Mouse (Mus musculus) kidney, postnatal 10 days (tissue): ENCODE results near the gene Syne2.
"Not testable (repeated sequence)": the region's sequence is repeated elsewhere in the genome, so short reads cannot be mapped to it uniquely, and the experiment has no call there.

Experiments
- DNase-seq: peaks from one replicate; pipeline ENCODE4 v3.0.0; 2021; ENCODE audit warnings: mixed read lengths

Gene Syne2

DNA sequence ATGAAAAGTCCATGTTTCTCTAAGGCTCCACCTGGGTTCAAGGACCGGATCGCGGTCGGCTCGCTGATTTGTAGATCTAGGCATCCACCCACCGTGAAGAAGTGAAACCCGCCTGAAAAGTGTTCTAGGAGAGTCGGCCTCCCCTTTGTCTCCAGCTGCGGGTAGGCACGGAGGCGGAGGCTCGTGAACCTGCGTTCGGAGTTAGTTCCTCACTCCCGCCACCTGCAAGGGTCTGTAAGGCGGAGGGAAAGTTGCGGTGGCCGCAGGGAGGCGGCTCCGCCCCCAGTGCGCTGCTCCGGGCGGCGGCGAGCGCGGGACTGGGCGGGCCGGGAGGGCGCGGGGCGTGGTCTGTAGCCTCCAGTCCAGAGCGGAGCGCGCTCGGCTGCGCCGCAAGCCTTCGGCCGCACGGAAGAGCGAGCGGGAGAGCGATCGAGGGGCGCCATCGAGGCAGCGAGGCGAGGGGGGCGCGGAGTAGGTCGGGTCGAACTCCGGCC, at the start of gene Syne2:
Gene Syne2, plus strand, starts transcription at position 176 of the 494 bp plus-strand sequence.
- peak; percentile 92 for DNase-seq

DNA sequence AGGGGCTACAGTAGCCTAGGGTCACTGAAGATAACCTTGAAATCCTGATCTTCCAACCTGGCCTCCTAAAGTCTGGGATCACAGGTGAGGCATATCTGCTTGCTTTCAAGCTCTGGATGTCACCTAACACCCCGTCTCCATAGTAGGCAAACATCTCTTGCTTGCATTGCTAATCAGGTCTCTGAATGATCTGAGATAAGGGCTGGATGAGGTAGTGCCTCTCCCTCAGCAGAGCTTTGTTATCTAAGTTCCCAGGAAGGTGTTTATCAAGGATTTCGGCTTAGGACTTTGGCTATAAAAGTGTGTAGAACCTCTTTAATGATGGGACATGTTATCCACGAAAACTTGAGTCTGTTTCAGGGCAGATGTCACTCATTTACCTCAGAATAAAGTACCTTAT, 46.5 kb upstream of the Syne2 start:
- DNase-seq: no peak

DNA sequence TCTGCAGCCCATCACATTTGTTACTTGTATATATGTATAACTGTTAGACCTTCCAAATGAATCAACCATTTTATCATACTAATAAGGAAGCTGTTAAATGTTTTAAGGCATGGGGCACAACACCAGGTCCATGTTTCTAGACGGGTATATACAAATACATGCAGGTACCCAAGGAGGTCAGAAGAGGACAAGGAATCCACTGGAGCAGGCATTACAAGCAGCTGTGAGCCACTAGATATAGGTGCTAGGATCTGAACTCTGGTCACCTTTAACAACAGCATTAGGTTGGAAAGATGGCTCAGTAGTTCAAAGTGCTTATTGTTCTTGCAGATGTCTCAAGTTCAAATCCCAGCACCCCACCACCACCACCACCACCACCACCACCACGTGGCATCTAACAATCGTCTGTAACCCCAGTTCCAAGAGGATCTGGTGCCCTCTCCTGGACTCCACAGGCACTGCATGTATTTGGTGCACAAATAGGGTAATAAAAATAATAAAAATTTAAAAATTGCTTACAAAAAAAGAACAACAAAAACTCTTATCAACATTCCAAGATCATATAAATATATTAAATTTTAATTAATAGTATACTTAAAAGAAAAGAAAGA, 45.4 kb upstream of the Syne2 start:
- peak; percentile 83 for DNase-seq

GRCm38 (mm10) chr12:75781445-75781844, 36.5 kb upstream of the Syne2 start:
- DNase-seq: no peak

- no peak for DNase-seq
Observed at GRCm38 (mm10) chr12:75781995-75782394, 35.9 kb upstream of the Syne2 start.

GRCm38 (mm10) chr12:75784271-75784751, 33.6 kb upstream of the Syne2 start:
- DNase-seq: no peak

DNA sequence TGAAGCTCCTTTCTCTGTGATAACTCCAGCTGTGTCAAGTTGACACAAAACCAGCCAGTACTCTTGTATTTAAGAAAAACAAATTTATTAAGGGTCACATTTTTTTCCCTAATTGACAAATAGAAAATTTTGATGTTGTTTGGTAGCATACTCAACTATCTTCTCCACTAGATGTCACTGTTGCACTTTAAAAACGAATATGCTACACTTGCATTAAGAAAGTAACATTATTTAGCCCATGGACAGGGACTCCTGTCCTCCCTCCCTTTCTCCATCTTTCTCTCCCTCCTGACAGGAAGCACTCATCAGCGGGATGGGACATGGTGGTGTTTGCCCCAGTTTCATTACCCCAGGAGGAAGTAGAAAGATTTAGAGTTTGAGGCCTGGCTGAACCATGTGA, 31.3 kb upstream of the Syne2 start:
- not testable (repeated sequence) for DNase-seq

- no peak for DNase-seq
Observed at GRCm38 (mm10) chr12:75789451-75789850, 28.5 kb upstream of the Syne2 start.

GRCm38 (mm10) chr12:75794527-75794926, 23.4 kb upstream of the Syne2 start:
- no peak for DNase-seq

GRCm38 (mm10) chr12:75796510-75796909, 21.4 kb upstream of the Syne2 start:
- DNase-seq: peak; percentile 46

DNA sequence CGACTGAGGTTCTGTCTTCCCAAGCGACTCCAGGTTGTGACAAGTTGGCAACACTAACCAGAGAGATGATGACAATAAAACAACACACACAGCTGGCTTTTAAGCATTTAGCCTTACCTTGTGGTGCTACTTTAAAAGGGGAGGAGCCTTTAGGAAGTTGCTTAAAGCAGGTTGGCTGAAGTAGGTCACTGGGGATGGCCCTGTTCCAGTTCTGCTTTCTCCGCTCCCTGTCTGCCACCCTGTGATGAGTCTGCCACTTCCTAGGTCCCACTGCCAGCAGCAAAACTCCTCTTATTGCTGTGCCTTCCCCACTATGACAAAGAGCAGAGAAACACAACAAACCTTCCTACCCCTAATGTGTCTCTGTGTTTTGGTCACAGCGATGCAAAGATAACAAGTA, 11.7 kb upstream of the Syne2 start:
- DNase-seq: no peak

DNA sequence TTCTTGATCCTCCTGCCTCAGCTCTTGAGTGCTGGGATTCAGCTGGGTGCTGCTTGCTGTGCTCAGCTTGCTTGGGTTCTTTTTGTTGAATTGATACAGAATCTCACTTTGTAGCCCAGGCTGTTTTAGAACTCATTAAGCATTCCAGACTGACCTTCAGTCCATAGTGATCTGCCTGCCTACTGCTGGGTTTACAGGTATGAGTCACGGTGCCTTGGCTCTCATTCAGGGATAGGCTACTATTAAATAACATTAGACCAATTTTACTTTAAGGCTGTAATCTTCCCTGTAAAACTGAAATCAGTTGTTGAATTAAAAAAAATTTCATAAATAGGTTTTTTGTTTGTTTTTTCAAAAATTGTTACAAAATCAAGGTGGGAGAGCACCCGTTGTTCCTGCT, 4.2 kb upstream of the Syne2 start:
- DNase-seq: no peak

DNA sequence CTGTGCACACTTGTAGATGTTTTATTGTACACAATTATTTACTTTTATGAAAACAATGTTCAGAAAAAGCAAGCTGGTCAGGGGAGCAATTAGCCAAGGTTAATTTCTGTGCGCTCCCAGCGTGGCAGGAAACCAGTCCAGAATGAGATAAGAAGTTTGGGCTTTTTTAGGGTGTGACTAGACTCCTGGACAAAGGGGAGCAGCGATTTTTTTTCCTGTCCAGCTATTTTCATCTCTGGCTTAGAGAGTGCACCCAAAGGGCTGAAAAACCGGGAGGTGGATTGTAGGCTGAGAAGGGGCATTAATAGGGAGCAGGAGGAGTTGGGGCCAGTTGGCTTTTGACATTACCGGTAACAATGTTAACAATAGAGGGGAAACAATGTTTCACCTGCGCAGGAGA, 3.4 kb upstream of the Syne2 start:
- no peak for DNase-seq

- no peak for DNase-seq
Observed at GRCm38 (mm10) chr12:75816981-75817856, 715 bp upstream of the Syne2 start.

DNA sequence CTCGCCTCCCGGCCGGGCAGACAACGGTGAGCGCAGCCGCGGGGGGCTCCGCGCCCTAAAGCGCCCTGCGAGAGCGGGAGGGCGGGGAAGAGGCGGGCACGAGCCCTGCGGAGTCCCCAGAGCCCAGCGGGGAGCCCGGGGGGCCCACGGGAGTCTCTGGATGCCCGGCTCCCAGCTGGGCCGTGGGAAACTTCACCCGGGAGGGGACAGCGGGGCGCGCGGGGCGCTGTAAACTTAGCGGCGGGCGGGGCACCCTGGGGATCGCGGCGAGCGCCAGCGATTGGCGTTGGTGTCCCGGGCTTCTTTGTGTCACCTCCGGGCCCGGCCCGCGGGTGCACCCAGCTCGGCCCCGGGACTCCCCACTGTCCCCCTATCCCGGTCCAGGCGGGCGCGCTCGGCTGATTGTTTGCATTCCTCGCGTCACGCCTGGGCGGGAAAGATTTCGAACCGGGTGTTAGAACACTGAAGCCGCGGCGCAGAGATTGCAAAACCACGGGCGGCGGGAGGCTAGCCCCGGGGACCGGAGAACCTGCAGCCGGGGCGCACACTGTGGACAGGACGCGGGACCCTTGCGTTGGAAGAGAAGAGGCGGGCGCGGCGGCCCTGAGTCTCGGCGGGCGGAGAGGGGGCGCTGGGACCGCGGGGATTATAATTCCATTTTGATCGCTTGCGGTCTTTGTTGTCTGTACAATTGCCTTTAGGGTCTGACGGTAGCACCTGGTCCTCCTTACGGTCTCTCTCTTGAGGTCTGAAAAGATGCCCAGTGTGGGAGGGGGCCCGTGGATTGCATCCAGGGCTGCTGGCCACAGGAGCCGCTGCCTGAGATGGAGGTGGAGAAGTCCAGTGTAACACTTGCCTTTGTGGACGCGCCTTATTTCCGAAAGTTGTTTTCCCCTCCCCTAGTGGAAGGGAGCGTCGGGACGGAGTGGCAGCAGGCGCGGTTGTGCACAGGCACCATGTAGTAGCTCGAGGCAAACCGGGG, 810 bp downstream of the Syne2 start:
- DNase-seq: peak; percentile 87

DNA sequence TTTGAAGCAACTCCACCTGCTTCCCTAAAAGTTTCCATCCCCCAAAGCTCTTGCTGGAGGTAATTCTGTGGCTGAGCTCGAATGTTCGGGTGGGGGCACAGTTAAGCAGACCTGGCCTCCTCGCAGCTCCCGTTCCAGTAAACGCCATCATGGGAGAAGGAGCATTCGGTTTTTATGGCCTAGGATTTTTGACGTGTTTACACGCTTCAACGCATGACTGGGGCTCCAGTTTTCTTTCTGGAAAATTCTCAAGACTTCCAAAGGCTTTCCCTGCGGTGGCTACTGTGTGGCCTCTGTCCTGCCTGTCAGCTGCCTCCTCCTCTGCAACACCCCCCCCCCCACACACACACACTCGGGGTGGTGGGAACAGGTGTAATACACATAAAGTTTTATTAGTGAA, 1.5 kb downstream of the Syne2 start:
- no peak for DNase-seq

DNA sequence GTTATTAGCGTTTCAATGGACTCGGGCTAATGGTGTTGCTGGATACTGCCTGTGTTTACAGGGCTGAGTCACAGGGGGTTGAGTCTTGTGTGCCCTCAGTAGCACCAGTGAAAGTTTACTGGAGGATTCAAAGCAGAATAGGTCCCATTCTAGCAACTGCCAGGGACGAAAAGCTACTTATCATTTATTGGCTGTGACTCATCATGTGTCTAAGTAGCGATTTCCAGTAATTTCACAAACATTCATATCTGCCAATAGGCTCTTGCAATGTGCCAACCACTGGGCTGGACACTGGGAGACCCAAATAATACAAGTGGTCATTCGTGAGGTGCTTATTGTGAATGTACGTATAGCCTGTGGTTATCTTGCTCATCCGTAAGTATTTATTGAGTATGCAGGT, 2.3 kb downstream of the Syne2 start:
- DNase-seq: no peak

DNA sequence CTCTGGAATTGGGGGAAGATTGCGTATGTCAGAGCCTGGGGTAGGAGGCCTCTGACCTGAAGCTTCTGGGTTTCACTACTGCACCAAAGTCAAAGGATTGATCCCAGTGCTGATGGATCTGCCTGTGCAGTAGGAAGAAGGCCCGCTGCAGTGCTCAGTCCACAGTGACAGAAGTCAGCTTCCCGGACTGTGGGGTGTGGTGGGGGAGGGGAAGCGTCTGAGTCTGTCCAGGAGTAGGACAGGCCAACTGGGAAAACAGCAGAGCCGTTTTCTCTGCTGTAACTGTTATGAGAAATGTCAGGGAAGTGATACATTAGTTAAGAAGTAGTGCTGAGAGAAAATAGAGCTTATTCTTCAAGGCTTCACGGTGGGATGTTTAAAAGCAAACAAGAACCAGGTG, 4.2 kb downstream of the Syne2 start:
- peak; percentile 77 for DNase-seq

DNA sequence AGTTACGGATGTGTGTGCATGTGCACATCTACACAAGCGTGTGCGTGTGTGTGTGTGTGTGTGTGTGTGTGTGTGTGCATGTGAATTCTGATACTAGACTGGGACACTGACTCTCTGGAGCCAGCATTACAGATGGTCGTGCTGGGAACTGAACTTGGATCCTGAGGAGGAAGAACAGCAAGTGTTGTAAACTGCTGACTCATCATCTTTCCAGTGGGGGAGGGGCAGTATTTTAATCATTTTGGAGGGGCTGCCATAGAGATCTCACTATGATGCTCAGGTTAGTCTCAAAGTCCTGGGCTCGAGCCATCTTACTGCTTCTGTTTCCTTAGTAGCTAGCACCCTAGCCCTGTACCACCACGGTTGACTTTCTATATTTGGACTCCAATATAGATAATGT, 5.5 kb downstream of the Syne2 start:
- DNase-seq: no peak

DNA sequence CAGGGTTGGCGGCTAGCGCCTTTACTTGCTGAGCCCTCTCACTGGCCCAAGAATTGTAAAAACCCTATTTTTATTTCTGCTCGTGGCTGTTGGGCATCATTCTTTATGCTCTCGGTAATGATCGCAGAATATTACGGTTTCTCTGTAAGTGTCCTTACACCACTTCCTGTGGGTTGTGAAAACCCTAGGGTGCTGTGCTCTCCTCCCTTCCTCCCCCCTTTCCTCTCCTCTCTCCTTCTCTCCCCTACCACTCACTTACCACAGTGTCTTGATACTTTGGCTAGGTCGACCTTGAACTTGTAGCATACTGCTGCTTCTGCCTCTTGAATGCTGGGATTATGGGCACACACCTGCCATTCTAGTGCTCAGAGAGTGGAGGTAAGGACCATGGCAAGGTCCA, 7.5 kb downstream of the Syne2 start:
- DNase-seq: no peak

GRCm38 (mm10) chr12:75826699-75827353, 8.9 kb downstream of the Syne2 start:
- no peak for DNase-seq

GRCm38 (mm10) chr12:75827751-75828150, 9.8 kb downstream of the Syne2 start:
- DNase-seq: no peak
